Mouse (Mus musculus): ENCODE results near the gene Psma3. TPM values are rescaled to one million over a fixed set of nuclear protein-coding genes. Genes with fewer than 3 reads are reported as not detected.
A peak's percentile ranks its signal among the peaks of the same experiment; 100 is the strongest.

Psma3 gene
- polyA plus RNA-seq, 1 experiment, result 421 TPM

DNA sequence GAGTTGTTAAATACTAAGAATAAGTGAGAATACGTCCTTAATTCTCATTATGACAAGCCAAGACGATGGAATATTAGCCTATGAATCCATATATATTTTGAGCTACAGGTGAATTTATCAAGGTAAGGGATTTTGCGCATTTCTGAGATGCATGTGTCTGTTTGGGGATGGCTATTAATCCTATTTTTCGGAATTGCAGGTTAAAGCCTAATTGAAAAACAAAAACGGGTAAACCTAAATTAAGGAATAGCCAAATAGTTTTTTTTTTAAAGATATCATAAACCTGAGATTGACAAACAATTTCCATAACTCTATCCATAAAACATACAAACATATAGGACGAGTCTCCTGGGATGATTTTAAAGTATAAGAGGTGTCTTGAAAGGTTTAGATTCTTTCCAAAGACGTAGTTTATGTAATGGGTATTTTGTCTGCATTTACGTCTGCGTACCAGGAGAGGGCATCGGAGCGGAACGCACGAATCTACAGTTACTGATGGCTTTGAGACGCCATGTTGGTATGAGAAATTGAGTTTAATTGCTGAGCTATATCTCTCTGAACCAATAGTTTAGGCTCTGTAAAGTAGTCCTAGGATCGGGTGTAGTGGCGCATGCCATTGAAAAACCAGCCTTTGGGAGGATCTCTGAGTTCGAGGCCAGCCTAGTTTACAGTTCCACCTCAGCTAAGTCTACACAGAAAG is 4.8 kb upstream of the Psma3 start:
- H3K36me3 ChIP-seq (ENCODE audit: control insufficient read depth, insufficient read depth, low read length, poor library complexity, severe bottlenecking), result no peaks in the 10 kb centered on the region
- H3K4me1 ChIP-seq (ENCODE audit: control insufficient read depth, insufficient read depth, low read length), result no peaks in the 10 kb centered on the region
- TF ChIP-seq CTCF (IDR thresholded peaks at IDR 0.05; ENCODE audit: low read depth, low read length), result peak; percentile 53
- TF ChIP-seq EP300 (IDR thresholded peaks at IDR 0.05; ENCODE audit: insufficient read depth, low read depth, low read length), result no peak
- peak; percentile 40 for TF ChIP-seq POLR2A (IDR thresholded peaks at IDR 0.05; ENCODE audit: insufficient read depth, low read length)
- no peaks in the 10 kb centered on the region for H3K9me3 ChIP-seq (replicated peaks; ENCODE audit: control insufficient read depth, insufficient read depth, low read length, poor library complexity, severe bottlenecking)
- peak overlapping the region; percentile 85 for H3K9ac ChIP-seq (ENCODE audit: low read depth, poor library complexity, severe bottlenecking)
- peak overlapping the region; percentile 73 for H3K4me3 ChIP-seq (ENCODE audit: low read depth, low read length)
- no peaks in the 10 kb centered on the region for H3K27me3 ChIP-seq (ENCODE audit: control insufficient read depth, insufficient read depth, low read length, poor library complexity, severe bottlenecking)
- peak overlapping the region; percentile 79 for H3K27ac ChIP-seq (ENCODE audit: insufficient read depth, low read length)

- no peaks in the 10 kb centered on the region for H3K4me1 ChIP-seq (ENCODE audit: control insufficient read depth, insufficient read depth, low read length)
- no peaks in the 10 kb centered on the region for H3K27me3 ChIP-seq (ENCODE audit: control insufficient read depth, insufficient read depth, low read length, poor library complexity, severe bottlenecking)
- H3K36me3 ChIP-seq (ENCODE audit: control insufficient read depth, insufficient read depth, low read length, poor library complexity, severe bottlenecking), result peaks cover 8% of the 10 kb centered on the region
- peak overlapping the region; percentile 64 for H3K4me3 ChIP-seq (ENCODE audit: low read depth, low read length)
- H3K9ac ChIP-seq (ENCODE audit: low read depth, poor library complexity, severe bottlenecking), result peak overlapping the region; percentile 98
- H3K9me3 ChIP-seq (replicated peaks; ENCODE audit: control insufficient read depth, insufficient read depth, low read length, poor library complexity, severe bottlenecking), result no peaks in the 10 kb centered on the region
- peak overlapping the region; percentile 29; the same call in 1 of the 2 replicates for H3K27ac ChIP-seq (ENCODE audit: insufficient read depth, low read length)
- no peak for TF ChIP-seq CTCF (IDR thresholded peaks at IDR 0.05; ENCODE audit: low read depth, low read length)
- no peak for TF ChIP-seq POLR2A (IDR thresholded peaks at IDR 0.05; ENCODE audit: insufficient read depth, low read length)
- no peak for TF ChIP-seq EP300 (IDR thresholded peaks at IDR 0.05; ENCODE audit: insufficient read depth, low read depth, low read length)
Measured at GRCm38 (mm10) chr12:70973831-70974230, 590 bp upstream of the Psma3 start.

DNA sequence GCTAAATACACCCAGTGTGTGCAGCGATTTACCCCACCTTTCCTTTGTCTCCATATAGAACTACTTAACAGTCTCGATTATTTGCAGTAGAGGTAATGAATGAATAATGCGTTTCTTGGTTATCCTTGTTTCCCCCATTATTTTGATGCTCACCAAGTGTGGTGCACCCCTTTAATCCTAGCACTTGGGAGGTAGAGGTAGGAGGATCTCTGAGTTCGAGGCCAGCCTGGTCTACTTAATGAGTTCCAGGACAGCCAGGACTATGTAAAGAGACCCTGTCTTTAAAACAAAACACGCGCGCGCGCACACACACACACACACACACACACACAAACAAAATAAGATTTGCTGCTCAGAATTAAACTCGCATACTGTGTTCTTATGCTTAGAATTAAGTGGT is 985 bp downstream of the Psma3 start:
- Histone ChIP-seq H3K27me3 (ENCODE audit: control insufficient read depth, insufficient read depth, low read length, poor library complexity, severe bottlenecking) (no peaks in the 10 kb centered on the region), H3K4me3 (ENCODE audit: low read depth, low read length) (peak overlapping the region; percentile 89), H3K36me3 (ENCODE audit: control insufficient read depth, insufficient read depth, low read length, poor library complexity, severe bottlenecking) (peaks cover 23% of the 10 kb centered on the region), H3K9ac (ENCODE audit: low read depth, poor library complexity, severe bottlenecking) (peak overlapping the region; percentile 98), H3K4me1 (ENCODE audit: control insufficient read depth, insufficient read depth, low read length) (no peaks in the 10 kb centered on the region), H3K27ac (ENCODE audit: insufficient read depth, low read length) (peak overlapping the region; percentile 67), H3K9me3 (replicated peaks; ENCODE audit: control insufficient read depth, insufficient read depth, low read length, poor library complexity, severe bottlenecking) (no peaks in the 10 kb centered on the region)
- no peak for TF ChIP-seq EP300 (IDR thresholded peaks at IDR 0.05; ENCODE audit: insufficient read depth, low read depth, low read length)
- no peak for TF ChIP-seq CTCF (IDR thresholded peaks at IDR 0.05; ENCODE audit: low read depth, low read length)
- no peak for TF ChIP-seq POLR2A (IDR thresholded peaks at IDR 0.05; ENCODE audit: insufficient read depth, low read length)

- Histone ChIP-seq H3K9ac (ENCODE audit: low read depth, poor library complexity, severe bottlenecking) (peak overlapping the region; percentile 98), H3K9me3 (replicated peaks; ENCODE audit: control insufficient read depth, insufficient read depth, low read length, poor library complexity, severe bottlenecking) (no peaks in the 10 kb centered on the region), H3K4me3 (ENCODE audit: low read depth, low read length) (peak overlapping the region; percentile 55), H3K27ac (ENCODE audit: insufficient read depth, low read length) (no peak overlapping the region), H3K4me1 (ENCODE audit: control insufficient read depth, insufficient read depth, low read length) (no peaks in the 10 kb centered on the region), H3K36me3 (ENCODE audit: control insufficient read depth, insufficient read depth, low read length, poor library complexity, severe bottlenecking) (peaks cover 23% of the 10 kb centered on the region), H3K27me3 (ENCODE audit: control insufficient read depth, insufficient read depth, low read length, poor library complexity, severe bottlenecking) (no peaks in the 10 kb centered on the region)
- TF ChIP-seq CTCF (IDR thresholded peaks at IDR 0.05; ENCODE audit: low read depth, low read length), result no peak
- no peak for TF ChIP-seq EP300 (IDR thresholded peaks at IDR 0.05; ENCODE audit: insufficient read depth, low read depth, low read length)
- TF ChIP-seq POLR2A (IDR thresholded peaks at IDR 0.05; ENCODE audit: insufficient read depth, low read length), result no peak
Measured at GRCm38 (mm10) chr12:70975891-70976290, 1.5 kb downstream of the Psma3 start.

DNA sequence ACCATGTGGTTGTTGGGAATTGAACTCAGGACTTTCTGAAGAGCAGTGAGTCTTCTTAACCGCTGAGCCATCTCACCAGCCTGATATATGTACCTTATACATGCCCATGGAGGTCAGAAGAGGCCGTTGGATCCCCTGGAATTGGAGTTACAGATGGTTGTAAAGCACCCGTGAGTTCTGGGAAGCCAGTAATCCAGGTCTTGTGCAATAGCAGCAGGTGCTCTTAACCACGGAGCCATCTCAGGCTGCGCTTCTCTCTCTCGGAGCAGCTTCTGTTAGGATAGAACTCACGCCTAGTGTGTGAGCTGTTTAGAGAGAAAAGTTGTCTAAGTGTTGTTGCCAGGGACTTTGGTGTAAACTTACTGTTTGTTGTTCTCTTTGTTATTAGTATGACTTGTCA is 3.9 kb downstream of the Psma3 start:
- Histone ChIP-seq H3K36me3 (ENCODE audit: control insufficient read depth, insufficient read depth, low read length, poor library complexity, severe bottlenecking) (peaks cover 27% of the 10 kb centered on the region), H3K4me3 (ENCODE audit: low read depth, low read length) (no peak overlapping the region), H3K9me3 (replicated peaks; ENCODE audit: control insufficient read depth, insufficient read depth, low read length, poor library complexity, severe bottlenecking) (no peaks in the 10 kb centered on the region), H3K4me1 (ENCODE audit: control insufficient read depth, insufficient read depth, low read length) (no peaks in the 10 kb centered on the region), H3K9ac (ENCODE audit: low read depth, poor library complexity, severe bottlenecking) (no peak overlapping the region), H3K27me3 (ENCODE audit: control insufficient read depth, insufficient read depth, low read length, poor library complexity, severe bottlenecking) (no peaks in the 10 kb centered on the region), H3K27ac (ENCODE audit: insufficient read depth, low read length) (no peak overlapping the region)
- no peak for TF ChIP-seq EP300 (IDR thresholded peaks at IDR 0.05; ENCODE audit: insufficient read depth, low read depth, low read length)

DNA sequence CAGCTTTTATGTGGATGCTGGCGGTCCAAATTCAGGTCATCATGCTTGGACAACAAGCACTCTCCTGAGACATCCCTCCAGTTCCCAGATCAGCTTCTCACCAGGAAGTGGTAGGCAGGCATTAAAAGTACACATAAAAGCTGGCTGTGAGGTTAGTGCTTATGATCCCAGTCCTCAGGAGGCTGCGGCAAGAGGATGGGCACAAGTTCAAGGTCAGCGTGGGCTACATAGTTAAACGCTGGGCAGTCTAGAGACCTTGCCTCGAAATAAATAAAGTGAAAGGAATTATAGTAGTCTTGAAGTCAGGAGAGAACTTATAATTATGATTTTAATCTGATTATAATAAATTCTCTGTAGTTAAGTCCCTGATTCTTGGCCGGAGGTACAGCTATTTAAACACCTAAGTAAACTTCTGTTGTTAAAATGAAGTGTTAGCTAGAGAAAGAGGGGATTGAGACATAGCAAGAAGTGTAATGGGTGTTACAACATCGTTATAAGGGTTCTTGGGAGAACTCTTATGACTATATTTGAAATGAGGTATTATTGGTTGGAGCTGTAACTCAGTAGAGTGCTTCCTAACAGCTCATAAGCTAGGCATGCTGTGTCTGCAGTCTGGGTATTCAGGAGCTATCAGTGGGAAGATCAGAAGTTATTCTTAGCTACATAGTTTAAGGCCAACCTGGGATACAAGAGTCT is 10.6 kb downstream of the Psma3 start:
- H3K9me3 ChIP-seq (replicated peaks; ENCODE audit: control insufficient read depth, insufficient read depth, low read length, poor library complexity, severe bottlenecking), result no peaks in the 10 kb centered on the region
- no peak overlapping the region for H3K4me3 ChIP-seq (ENCODE audit: low read depth, low read length)
- no peaks in the 10 kb centered on the region for H3K4me1 ChIP-seq (ENCODE audit: control insufficient read depth, insufficient read depth, low read length)
- H3K9ac ChIP-seq (ENCODE audit: low read depth, poor library complexity, severe bottlenecking), result no peak overlapping the region
- H3K27ac ChIP-seq (ENCODE audit: insufficient read depth, low read length), result no peak overlapping the region
- H3K36me3 ChIP-seq (ENCODE audit: control insufficient read depth, insufficient read depth, low read length, poor library complexity, severe bottlenecking), result peaks cover 59% of the 10 kb centered on the region
- no peaks in the 10 kb centered on the region for H3K27me3 ChIP-seq (ENCODE audit: control insufficient read depth, insufficient read depth, low read length, poor library complexity, severe bottlenecking)
- no peak for TF ChIP-seq POLR2A (IDR thresholded peaks at IDR 0.05; ENCODE audit: insufficient read depth, low read length)
- TF ChIP-seq CTCF (IDR thresholded peaks at IDR 0.05; ENCODE audit: low read depth, low read length), result no peak
- no peak for TF ChIP-seq EP300 (IDR thresholded peaks at IDR 0.05; ENCODE audit: insufficient read depth, low read depth, low read length)

Data from ES-Bruce4 (cell line).